Mouse (Mus musculus) limb, embryonic 14.5 days (tissue): Measurements from ENCODE around the gene Spag9. TPM values are rescaled to one million over a fixed set of nuclear protein-coding genes. Genes with fewer than 3 reads are reported as not detected.

Experiments used
- ATAC-seq: fragments of 200-750 bp; cut with Nextera tagmentation; 2 replicates; pipeline ENCODE4 v1.8.0; 2017; ENCODE audit warnings: low read depth, moderate number of reproducible peaks, moderate TSS enrichment; ENCODE audit not compliant: low FRiP score
- DNase-seq: peaks from one replicate; pipeline ENCODE4 v3.0.0-alpha.2; 2015; ENCODE audit warnings: low spot score
- H3K27ac ChIP-seq: fragments of 300-500 bp; sonication (generic); replicated peaks from 2 replicates; pipeline ENCODE4 v1.5.1; 2014; ENCODE audit warnings: low read depth, mild to moderate bottlenecking, low read length, moderate library complexity, mixed read lengths
- H3K27me3 ChIP-seq: fragments of 300-500 bp; sonication (generic); 2 replicates; pipeline ENCODE4 v1.6.1; 2014; ENCODE audit warnings: low read length, mixed read lengths; ENCODE audit not compliant: control insufficient read depth, insufficient read depth
- H3K36me3 ChIP-seq: fragments of 300-500 bp; sonication (generic); 2 replicates; pipeline ENCODE4 v1.6.1; 2014; ENCODE audit warnings: mild to moderate bottlenecking, low read length, moderate library complexity, mixed read lengths; ENCODE audit not compliant: control insufficient read depth, insufficient read depth
- H3K4me1 ChIP-seq: fragments of 300-500 bp; sonication (generic); 2 replicates; pipeline ENCODE4 v1.6.1; 2014; ENCODE audit warnings: antibody characterized with exemption, low read length, mixed read lengths; ENCODE audit not compliant: control insufficient read depth, insufficient read depth
- H3K4me2 ChIP-seq: fragments of 300-500 bp; sonication (generic); replicated peaks from 2 replicates; pipeline ENCODE4 v1.6.1; 2014; ENCODE audit warnings: low read depth, mild to moderate bottlenecking, low read length, moderate library complexity; ENCODE audit not compliant: severe bottlenecking
- H3K4me3 ChIP-seq: fragments of 300-500 bp; sonication (generic); replicated peaks from 2 replicates; pipeline ENCODE4 v1.5.1; 2014; ENCODE audit warnings: low read length
- H3K9ac ChIP-seq: fragments of 300-500 bp; sonication (generic); 2 replicates; pipeline ENCODE4 v1.6.1; 2014; ENCODE audit warnings: mild to moderate bottlenecking, low read depth, low read length, moderate library complexity; ENCODE audit not compliant: severe bottlenecking
- H3K9me3 ChIP-seq: fragments of 300-500 bp; sonication (generic); 2 replicates; pipeline ENCODE4 v1.6.1; 2016; ENCODE audit warnings: low read length; ENCODE audit not compliant: control insufficient read depth
- POLR2A ChIP-seq: fragments of 200-500 bp; IDR thresholded peaks from 2 replicates; pipeline ENCODE4 v1.8.0; 2012; ENCODE audit warnings: inconsistent platforms, mild to moderate bottlenecking, moderate library complexity, borderline replicate concordance; ENCODE audit not compliant: insufficient read depth, insufficient read length; ENCODE audit errors: extremely low read depth
- WGBS: fragments of 180-500 bp; shearing (Covaris S2); extraction: QIAGEN DNeasy Blood & Tissue Kit; methylation state at CpG from one replicate; pipeline ENCODE4 v1.1.7; 2014; 5-methylcytosine and 5-hydroxymethylcytosine counted together
- polyA plus RNA-seq, 2 experiments: library from polyadenylated mRNA; depleted of rRNA in 1 of 2; stranded (reverse) in 1 of 2; unstranded in 1 of 2; fragments of >200 nt; fragmentation: Nextera tagmentation in 1 of 2; extraction: Ambion mirVana in 1 of 2; gene quantifications; 2 replicates each; pipeline versions ENCODE4 v1.2.1 to v1.2.3; 2012 to 2014

Spag9 gene
- polyA plus RNA-seq, 2 experiments = 56.3 to 64.6 TPM

GRCm38 (mm10) chr11:94019091-94019490, 23.2 kb downstream of the Spag9 start:
- no peak for TF ChIP-seq POLR2A
- Histone ChIP-seq H3K9me3 (no peaks in the 10 kb centered on the region), H3K4me2 (no peak overlapping the region), H3K27me3 (no peaks in the 10 kb centered on the region), H3K4me3 (no peak overlapping the region), H3K27ac (no peak overlapping the region), H3K9ac (no peak overlapping the region), H3K4me1 (no peaks in the 10 kb centered on the region), H3K36me3 (peaks cover 7% of the 10 kb centered on the region; the same call in 1 of the 2 replicates)
- DNase-seq = no peak
- WGBS = 79% methylated on average over 5 of the region's 5 CpGs
- ATAC-seq = no peak

DNA sequence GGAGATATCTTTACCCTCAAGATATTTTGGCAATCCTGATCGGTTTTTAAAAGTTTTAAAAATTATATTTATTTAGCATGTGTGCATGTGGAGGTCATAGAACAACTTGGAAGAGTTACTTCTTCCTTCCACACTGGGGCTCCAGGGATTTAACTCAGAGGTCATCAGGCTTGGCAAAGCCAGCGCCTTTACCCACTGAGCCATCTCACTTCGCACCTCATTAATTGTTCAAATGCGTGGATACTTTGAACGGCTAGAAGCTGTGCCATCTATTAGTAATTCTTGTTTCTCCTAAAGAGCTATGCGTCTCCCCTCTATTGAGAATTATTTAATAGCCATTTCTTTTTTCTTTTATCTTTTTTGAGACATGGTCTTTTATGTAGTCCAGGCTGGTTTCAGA, 24.5 kb downstream of the Spag9 start:
- ATAC-seq (no peak), DNase-seq (no peak)
- Histone ChIP-seq H3K4me2 (no peak overlapping the region), H3K9me3 (no peaks in the 10 kb centered on the region), H3K9ac (no peak overlapping the region), H3K27me3 (no peaks in the 10 kb centered on the region), H3K4me3 (no peak overlapping the region), H3K27ac (no peak overlapping the region), H3K36me3 (peaks cover 7% of the 10 kb centered on the region; the same call in 1 of the 2 replicates), H3K4me1 (no peaks in the 10 kb centered on the region)
- WGBS = 58% methylated on average over 6 of the region's 6 CpGs
- TF ChIP-seq POLR2A = no peak

DNA sequence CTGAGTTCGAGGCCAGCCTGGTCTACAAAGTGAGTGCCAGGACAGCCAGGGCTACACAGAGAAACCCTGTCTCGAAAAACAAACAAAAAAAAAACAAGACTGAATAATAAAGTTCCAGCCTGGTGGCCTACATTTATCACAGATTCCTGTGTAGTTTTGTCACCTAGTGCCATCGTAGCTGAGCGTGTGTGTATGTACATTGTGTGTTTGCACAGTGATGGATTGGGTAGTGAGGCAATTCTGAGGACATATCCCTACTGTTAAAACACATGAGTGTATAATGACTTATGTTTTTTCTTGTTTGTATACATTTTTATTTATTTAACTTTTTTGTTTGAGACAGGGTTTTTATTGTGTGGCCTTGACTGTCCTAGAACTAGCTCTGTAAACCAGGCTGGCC, 30.4 kb downstream of the Spag9 start:
- no peak overlapping the region for H3K27ac ChIP-seq
- no peak overlapping the region for H3K4me3 ChIP-seq
- WGBS = 89% methylated on average over 4 of the region's 4 CpGs
- H3K4me2 ChIP-seq = no peak overlapping the region
- no peaks in the 10 kb centered on the region for H3K36me3 ChIP-seq
- no peak overlapping the region for H3K9ac ChIP-seq
- H3K4me1 ChIP-seq = no peaks in the 10 kb centered on the region
- H3K9me3 ChIP-seq = no peaks in the 10 kb centered on the region
- ATAC-seq = no peak
- DNase-seq = no peak
- TF ChIP-seq POLR2A = no peak
- no peaks in the 10 kb centered on the region for H3K27me3 ChIP-seq

GRCm38 (mm10) chr11:94032084-94032483, 36.2 kb downstream of the Spag9 start:
- Histone ChIP-seq H3K27me3 (no peaks in the 10 kb centered on the region), H3K36me3 (no peaks in the 10 kb centered on the region), H3K4me3 (no peak overlapping the region), H3K4me2 (no peak overlapping the region), H3K4me1 (no peaks in the 10 kb centered on the region), H3K27ac (no peak overlapping the region), H3K9ac (no peak overlapping the region), H3K9me3 (no peaks in the 10 kb centered on the region)
- TF ChIP-seq POLR2A = no peak
- ATAC-seq (no peak), DNase-seq (no peak)
- WGBS = 85% methylated on average over 4 of the region's 4 CpGs

DNA sequence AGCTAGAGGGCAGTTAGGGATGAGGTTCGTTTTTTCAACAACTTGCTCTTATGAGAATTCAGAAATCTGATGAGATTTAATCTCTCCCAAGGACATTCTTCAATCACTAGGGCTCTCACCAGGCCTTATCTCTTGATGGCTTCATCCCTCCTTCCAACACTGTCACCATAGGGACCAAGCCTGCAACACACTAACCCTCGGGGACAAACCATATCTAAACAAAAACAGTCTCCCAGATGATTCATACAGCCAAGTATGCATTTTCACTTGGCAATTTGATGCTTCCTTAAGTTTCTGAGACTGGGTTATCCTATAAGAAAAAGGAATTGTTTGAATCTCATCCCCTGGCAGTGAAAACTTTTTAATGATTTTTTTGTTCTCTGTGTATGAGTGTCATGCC, 37.1 kb downstream of the Spag9 start:
- ATAC-seq (no peak), DNase-seq (no peak)
- Histone ChIP-seq H3K27ac (no peak overlapping the region), H3K27me3 (no peaks in the 10 kb centered on the region), H3K4me2 (no peak overlapping the region), H3K4me3 (no peak overlapping the region), H3K9ac (no peak overlapping the region), H3K4me1 (no peaks in the 10 kb centered on the region), H3K9me3 (no peaks in the 10 kb centered on the region), H3K36me3 (no peaks in the 10 kb centered on the region)
- 78% methylated on average over 2 of the region's 2 CpGs for WGBS
- TF ChIP-seq POLR2A = no peak

GRCm38 (mm10) chr11:94035974-94036373, 40.1 kb downstream of the Spag9 start:
- no peak overlapping the region for H3K4me3 ChIP-seq
- whole genome bisulfite sequencing = 50% methylated on average over 2 of the region's 2 CpGs
- no peaks in the 10 kb centered on the region for H3K9me3 ChIP-seq
- no peaks in the 10 kb centered on the region for H3K27me3 ChIP-seq
- ATAC-seq (no peak), DNase-seq (no peak)
- H3K4me2 ChIP-seq = no peak overlapping the region
- no peak overlapping the region for H3K9ac ChIP-seq
- no peak overlapping the region for H3K27ac ChIP-seq
- no peak for TF ChIP-seq POLR2A
- H3K4me1 ChIP-seq = no peaks in the 10 kb centered on the region
- no peaks in the 10 kb centered on the region for H3K36me3 ChIP-seq
